Mouse (Mus musculus) limb, embryonic 14.5 days (tissue): Measurements from ENCODE around the gene Slc9a8. TPM values are rescaled to one million over a fixed set of nuclear protein-coding genes. Genes with fewer than 3 reads are reported as not detected.

Source experiments
- ATAC-seq: fragments of 200-750 bp; cut with Nextera tagmentation; 2 replicates; pipeline ENCODE4 v1.8.0; 2017; ENCODE audit warnings: low read depth, moderate number of reproducible peaks, moderate TSS enrichment; ENCODE audit not compliant: low FRiP score
- DNase-seq: peaks from one replicate; pipeline ENCODE4 v3.0.0-alpha.2; 2015; ENCODE audit warnings: low spot score
- H3K27ac ChIP-seq: fragments of 300-500 bp; sonication (generic); replicated peaks from 2 replicates; pipeline ENCODE4 v1.5.1; 2014; ENCODE audit warnings: low read depth, mild to moderate bottlenecking, low read length, moderate library complexity, mixed read lengths
- H3K27me3 ChIP-seq: fragments of 300-500 bp; sonication (generic); 2 replicates; pipeline ENCODE4 v1.6.1; 2014; ENCODE audit warnings: low read length, mixed read lengths; ENCODE audit not compliant: control insufficient read depth, insufficient read depth
- H3K36me3 ChIP-seq: fragments of 300-500 bp; sonication (generic); 2 replicates; pipeline ENCODE4 v1.6.1; 2014; ENCODE audit warnings: mild to moderate bottlenecking, low read length, moderate library complexity, mixed read lengths; ENCODE audit not compliant: control insufficient read depth, insufficient read depth
- H3K4me1 ChIP-seq: fragments of 300-500 bp; sonication (generic); 2 replicates; pipeline ENCODE4 v1.6.1; 2014; ENCODE audit warnings: antibody characterized with exemption, low read length, mixed read lengths; ENCODE audit not compliant: control insufficient read depth, insufficient read depth
- H3K4me2 ChIP-seq: fragments of 300-500 bp; sonication (generic); replicated peaks from 2 replicates; pipeline ENCODE4 v1.6.1; 2014; ENCODE audit warnings: low read depth, mild to moderate bottlenecking, low read length, moderate library complexity; ENCODE audit not compliant: severe bottlenecking
- H3K4me3 ChIP-seq: fragments of 300-500 bp; sonication (generic); replicated peaks from 2 replicates; pipeline ENCODE4 v1.5.1; 2014; ENCODE audit warnings: low read length
- H3K9ac ChIP-seq: fragments of 300-500 bp; sonication (generic); 2 replicates; pipeline ENCODE4 v1.6.1; 2014; ENCODE audit warnings: mild to moderate bottlenecking, low read depth, low read length, moderate library complexity; ENCODE audit not compliant: severe bottlenecking
- H3K9me3 ChIP-seq: fragments of 300-500 bp; sonication (generic); 2 replicates; pipeline ENCODE4 v1.6.1; 2016; ENCODE audit warnings: low read length; ENCODE audit not compliant: control insufficient read depth
- POLR2A ChIP-seq: fragments of 200-500 bp; IDR thresholded peaks from 2 replicates; pipeline ENCODE4 v1.8.0; 2012; ENCODE audit warnings: inconsistent platforms, mild to moderate bottlenecking, moderate library complexity, borderline replicate concordance; ENCODE audit not compliant: insufficient read depth, insufficient read length; ENCODE audit errors: extremely low read depth
- WGBS: fragments of 180-500 bp; shearing (Covaris S2); extraction: QIAGEN DNeasy Blood & Tissue Kit; methylation state at CpG from one replicate; pipeline ENCODE4 v1.1.7; 2014; 5-methylcytosine and 5-hydroxymethylcytosine counted together
- polyA plus RNA-seq, 2 experiments: library from polyadenylated mRNA; depleted of rRNA in 1 of 2; stranded (reverse) in 1 of 2; unstranded in 1 of 2; fragments of >200 nt; fragmentation: Nextera tagmentation in 1 of 2; extraction: Ambion mirVana in 1 of 2; gene quantifications; 2 replicates each; pipeline versions ENCODE4 v1.2.1 to v1.2.3; 2012 to 2014

Slc9a8 gene
- polyA plus RNA-seq, 2 experiments: 20.1 to 43.0 TPM

- H3K9me3 ChIP-seq: no peaks in the 10 kb centered on the region
- H3K36me3 ChIP-seq: peaks cover 54% of the 10 kb centered on the region
- no peak for TF ChIP-seq POLR2A
- peak; percentile 48 for DNase-seq
- H3K4me3 ChIP-seq: no peak overlapping the region
- no peak overlapping the region for H3K4me2 ChIP-seq
- H3K9ac ChIP-seq: peak overlapping the region; percentile 21; the same call in 1 of the 2 replicates
- peak overlapping the region; percentile 15 for H3K27ac ChIP-seq
- no peaks in the 10 kb centered on the region for H3K27me3 ChIP-seq
- H3K4me1 ChIP-seq: peaks cover 8% of the 10 kb centered on the region; the same call in 1 of the 2 replicates
- peak; percentile 48 for ATAC-seq
- 39% methylated on average over 7 of the region's 7 CpGs for WGBS
Observed at GRCm38 (mm10) chr2:167476200-167476688, 54.7 kb downstream of the Slc9a8 start.

- Histone ChIP-seq H3K27ac (peak overlapping the region; percentile 15; the same call in 1 of the 2 replicates), H3K9ac (no peak overlapping the region), H3K4me2 (no peak overlapping the region), H3K4me1 (peaks cover 8% of the 10 kb centered on the region; the same call in 1 of the 2 replicates), H3K4me3 (no peak overlapping the region), H3K36me3 (peaks cover 49% of the 10 kb centered on the region), H3K9me3 (no peaks in the 10 kb centered on the region), H3K27me3 (no peaks in the 10 kb centered on the region)
- 79% methylated on average over 4 of the region's 4 CpGs for WGBS
- TF ChIP-seq POLR2A: no peak
- ATAC-seq (no peak), DNase-seq (no peak)
Observed at GRCm38 (mm10) chr2:167476762-167477161, 55.2 kb downstream of the Slc9a8 start.

GRCm38 (mm10) chr2:167478128-167478527 is 56.6 kb downstream of the Slc9a8 start:
- Histone ChIP-seq H3K4me2 (no peak overlapping the region), H3K4me1 (peaks cover 8% of the 10 kb centered on the region; the same call in 1 of the 2 replicates), H3K36me3 (peaks cover 50% of the 10 kb centered on the region), H3K9ac (no peak overlapping the region), H3K4me3 (no peak overlapping the region), H3K27me3 (no peaks in the 10 kb centered on the region), H3K9me3 (no peaks in the 10 kb centered on the region), H3K27ac (no peak overlapping the region)
- DNase-seq (no peak), ATAC-seq (no peak)
- TF ChIP-seq POLR2A: no peak
- 36% methylated on average over 2 of the region's 2 CpGs for WGBS

GRCm38 (mm10) chr2:167479501-167479900 is 58.0 kb downstream of the Slc9a8 start:
- no peaks in the 10 kb centered on the region for H3K9me3 ChIP-seq
- WGBS: 90% methylated on average over 1 of the region's 1 CpGs
- H3K27me3 ChIP-seq: no peaks in the 10 kb centered on the region
- peaks cover 8% of the 10 kb centered on the region; the same call in 1 of the 2 replicates for H3K4me1 ChIP-seq
- no peak overlapping the region for H3K4me2 ChIP-seq
- no peak overlapping the region; the same call in 1 of the 2 replicates for H3K9ac ChIP-seq
- no peak overlapping the region for H3K27ac ChIP-seq
- ATAC-seq: no peak
- DNase-seq: no peak
- peaks cover 50% of the 10 kb centered on the region for H3K36me3 ChIP-seq
- no peak for TF ChIP-seq POLR2A
- H3K4me3 ChIP-seq: no peak overlapping the region

- Histone ChIP-seq H3K4me3 (no peak overlapping the region), H3K36me3 (peaks cover 44% of the 10 kb centered on the region), H3K9ac (no peak overlapping the region), H3K9me3 (no peaks in the 10 kb centered on the region), H3K4me2 (no peak overlapping the region), H3K27me3 (no peaks in the 10 kb centered on the region), H3K4me1 (no peaks in the 10 kb centered on the region), H3K27ac (no peak overlapping the region)
- no peak for TF ChIP-seq POLR2A
- no peak for ATAC-seq
- DNase-seq: no peak
- 98% methylated on average over 4 of the region's 4 CpGs for WGBS
Observed at GRCm38 (mm10) chr2:167482681-167483080, 61.2 kb downstream of the Slc9a8 start.
